Mouse (Mus musculus): ENCODE measurements around the gene Prdm13.

The Prdm13 gene

DNA sequence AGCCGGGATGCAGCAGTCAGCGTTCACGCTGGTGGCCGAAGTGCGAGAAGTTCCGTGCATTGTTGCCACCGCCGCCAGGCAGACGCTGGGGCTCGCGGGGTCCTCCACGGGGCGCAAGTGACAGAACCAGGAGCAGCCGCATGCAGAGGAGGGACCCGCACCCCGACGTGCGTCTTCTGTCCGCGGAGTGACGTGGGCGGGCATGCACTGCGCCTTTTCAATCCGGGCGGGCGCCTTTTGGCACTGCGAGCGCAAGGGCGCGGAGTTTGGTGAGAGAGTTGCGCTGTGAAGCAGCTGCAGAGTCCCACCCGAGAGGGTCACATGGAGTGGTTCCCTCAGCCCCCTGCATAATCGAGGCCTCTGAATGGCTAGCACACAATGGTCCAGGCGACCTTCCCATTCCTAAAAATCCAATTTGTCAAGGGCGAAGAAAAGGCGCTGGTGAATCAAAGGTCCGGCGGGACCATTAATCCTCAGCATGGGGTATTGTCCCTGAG, at the start of gene Prdm13:
TSS of gene Prdm13 (minus strand) at position 369 of the 497 bp plus-strand sequence.
- DNase-seq (ENCODE audit: low read depth, low spot score): no peak

DNA sequence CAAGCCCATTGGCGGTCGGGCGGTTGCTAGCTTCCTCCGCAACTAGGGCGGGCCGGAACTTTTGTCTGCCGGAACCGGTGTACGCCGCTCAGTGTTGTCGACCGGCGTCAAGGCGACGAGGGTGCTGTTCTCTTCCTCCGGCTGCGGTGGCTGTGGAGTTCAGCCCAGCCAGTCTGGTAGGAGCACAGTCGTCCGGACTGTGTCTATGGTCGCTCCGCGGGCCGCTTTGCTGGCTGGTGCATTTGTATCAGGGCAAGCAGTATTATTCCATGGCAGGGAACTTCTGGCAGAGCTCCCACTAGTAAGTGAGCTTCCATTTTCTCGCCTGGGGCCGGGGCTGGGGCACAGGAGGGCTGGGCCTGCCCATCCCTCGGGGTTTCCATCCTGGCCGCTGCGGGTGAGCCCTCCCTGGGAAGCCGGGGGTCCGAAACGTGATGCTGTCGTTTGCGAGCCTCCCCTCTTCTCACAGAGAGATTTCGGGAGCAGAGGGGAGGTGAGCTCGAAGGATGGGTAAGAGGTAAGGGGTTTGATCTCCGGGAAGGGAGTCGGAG, 41.9 kb upstream of the Prdm13 start, which contains the start of gene Ccnc:
TSS of gene Ccnc (plus strand) at position 87 of the 551 bp plus-strand sequence.
- peak; percentile 92 for DNase-seq (ENCODE audit: low read depth, low spot score)

DNA sequence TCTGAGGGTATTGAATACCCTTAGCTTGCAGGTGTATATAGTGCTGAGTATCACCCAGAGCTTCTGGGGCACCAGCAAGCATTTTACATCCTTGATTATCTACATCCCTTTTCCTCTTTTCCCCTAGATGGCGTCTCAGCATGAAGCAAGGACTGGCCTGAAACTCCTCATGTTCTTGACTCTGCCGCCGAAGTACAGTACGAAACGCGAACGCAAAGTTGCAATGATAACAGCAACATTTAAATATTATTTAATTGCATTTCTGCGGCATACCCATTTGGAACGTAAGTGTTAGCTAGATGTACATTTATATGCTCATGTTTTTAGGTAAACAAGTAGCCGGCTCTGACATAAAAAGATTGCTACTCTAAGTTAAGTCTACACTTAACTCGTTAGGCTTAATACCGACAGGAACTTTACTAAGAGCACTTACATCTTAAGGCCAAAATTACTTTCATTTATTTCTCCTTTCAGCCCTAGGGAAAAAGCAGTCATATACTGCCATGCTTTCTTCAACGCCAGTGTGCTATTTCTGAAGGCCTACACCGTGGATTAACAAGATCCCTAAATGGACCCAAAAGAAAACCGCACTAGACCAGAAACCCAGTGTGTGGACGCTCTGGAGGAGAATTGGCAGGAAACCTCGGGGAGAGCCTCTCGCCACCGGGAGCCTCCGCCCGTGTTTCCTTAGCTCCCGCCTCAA, 41.3 kb upstream of the Prdm13 start:
- peak; percentile 71 for DNase-seq (ENCODE audit: low read depth, low spot score)

DNA sequence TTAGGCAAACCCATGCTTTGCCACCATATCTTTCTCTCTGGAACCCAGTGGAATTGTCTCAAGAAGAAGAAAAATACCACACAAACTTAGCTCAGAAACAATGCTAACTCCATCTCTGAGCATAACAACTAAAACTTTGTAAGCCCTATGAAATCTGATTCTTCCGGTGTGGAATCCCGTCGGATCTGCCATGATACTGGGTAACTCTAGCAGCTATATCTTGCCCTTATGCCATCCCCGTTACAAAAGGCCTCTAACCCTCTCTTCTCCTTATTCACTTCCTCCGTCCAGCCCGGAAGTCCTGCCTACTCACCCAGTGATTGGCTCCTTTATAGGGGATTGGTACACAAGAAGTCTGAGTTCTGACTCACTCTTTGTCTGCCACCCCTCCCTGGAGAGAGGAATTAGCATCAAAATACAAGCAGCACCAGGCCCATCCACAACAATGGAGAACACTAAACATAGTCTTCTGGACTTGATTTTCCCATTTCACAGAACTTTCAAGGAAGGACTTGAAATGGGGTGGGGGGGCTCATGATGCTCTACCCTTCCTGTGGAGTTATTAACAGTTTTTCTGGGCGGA, 37.1 kb upstream of the Prdm13 start:
- no peak for DNase-seq (ENCODE audit: low read depth, low spot score)

DNA sequence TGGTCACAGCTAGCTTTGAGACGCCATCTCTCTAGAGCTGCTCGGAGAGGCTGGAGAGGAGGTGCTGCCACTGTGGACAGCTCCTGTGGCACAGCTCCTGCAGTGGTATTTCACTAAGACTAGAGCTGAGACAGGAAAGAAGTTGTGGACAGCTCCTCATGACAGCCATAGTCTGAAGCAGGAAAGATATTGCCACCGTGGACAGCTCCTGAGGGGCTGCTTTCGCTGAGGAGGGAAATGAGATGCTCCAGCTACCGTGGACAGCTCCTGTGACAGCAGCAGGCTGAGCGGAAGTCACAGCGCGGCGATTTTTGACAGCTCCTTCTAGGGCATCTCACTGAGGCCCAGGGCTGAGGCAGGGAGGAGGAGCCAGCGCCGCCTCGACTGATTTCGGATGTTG, 26.4 kb upstream of the Prdm13 start:
- DNase-seq (ENCODE audit: low read depth, low spot score): peak; percentile 67

- DNase-seq (ENCODE audit: low read depth, low spot score): no peak
Measured at GRCm38 (mm10) chr4:21705046-21705445, 19.3 kb upstream of the Prdm13 start.

DNA sequence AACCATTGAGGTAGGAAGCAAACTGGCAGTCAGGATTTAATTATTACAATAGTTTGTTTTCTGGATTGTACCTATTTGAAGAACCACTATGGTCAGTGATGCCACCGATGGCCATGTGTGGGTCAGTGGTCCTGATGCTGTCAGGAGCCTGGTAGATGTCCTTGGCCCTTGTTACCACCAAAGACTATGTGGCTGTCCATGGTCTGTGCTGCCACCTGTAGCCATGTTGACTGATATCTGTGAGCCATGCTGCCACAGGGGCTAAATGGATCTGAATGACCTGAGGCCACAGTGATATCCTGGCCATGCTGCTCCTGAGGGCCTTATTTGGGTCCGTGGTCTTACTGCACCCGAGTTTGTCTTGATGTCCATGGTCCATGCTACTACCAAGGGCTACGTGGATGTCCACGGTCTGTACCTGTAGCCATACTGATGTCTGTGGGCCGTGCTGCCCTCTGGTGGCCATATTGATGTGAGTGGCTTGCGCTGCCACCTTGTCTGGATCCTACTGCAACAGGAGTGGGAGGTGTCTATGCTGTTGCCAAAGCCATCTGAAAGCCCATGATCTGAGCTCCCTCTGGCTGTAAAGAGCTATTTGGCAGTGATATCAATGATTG, 10.0 kb upstream of the Prdm13 start:
- DNase-seq (ENCODE audit: low read depth, low spot score): peak; percentile 48

GRCm38 (mm10) chr4:21690221-21690620, 4.5 kb upstream of the Prdm13 start:
- DNase-seq (ENCODE audit: low read depth, low spot score): no peak

- DNase-seq (ENCODE audit: low read depth, low spot score): no peak
Measured at GRCm38 (mm10) chr4:21689492-21689941, 3.8 kb upstream of the Prdm13 start.

DNA sequence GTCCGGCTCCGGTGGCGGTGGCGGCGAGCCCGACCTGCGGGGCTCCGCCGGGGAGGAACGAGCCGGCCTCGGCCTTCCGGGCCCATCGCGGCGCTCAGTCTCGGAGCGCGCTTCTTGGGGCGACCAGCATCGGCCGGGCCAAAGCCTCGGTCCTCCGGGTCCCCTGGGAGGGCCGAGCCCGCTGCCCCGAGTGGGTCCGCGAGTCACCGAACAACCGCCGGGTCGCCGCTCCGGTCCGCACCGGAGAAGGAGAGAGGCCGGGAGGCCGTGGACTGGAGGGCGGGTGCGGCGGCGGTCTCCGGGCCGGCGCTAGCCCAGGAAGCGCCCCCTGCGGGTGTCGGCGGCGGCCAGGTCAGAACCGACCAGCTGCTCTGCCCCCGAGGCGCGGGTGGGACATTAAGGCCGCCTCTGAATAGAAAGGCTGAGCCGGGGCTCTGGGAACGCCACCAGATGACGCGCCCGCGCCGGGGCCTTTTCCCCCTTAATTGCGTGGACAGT, 3.0 kb upstream of the Prdm13 start:
- DNase-seq (ENCODE audit: low read depth, low spot score): no peak

DNA sequence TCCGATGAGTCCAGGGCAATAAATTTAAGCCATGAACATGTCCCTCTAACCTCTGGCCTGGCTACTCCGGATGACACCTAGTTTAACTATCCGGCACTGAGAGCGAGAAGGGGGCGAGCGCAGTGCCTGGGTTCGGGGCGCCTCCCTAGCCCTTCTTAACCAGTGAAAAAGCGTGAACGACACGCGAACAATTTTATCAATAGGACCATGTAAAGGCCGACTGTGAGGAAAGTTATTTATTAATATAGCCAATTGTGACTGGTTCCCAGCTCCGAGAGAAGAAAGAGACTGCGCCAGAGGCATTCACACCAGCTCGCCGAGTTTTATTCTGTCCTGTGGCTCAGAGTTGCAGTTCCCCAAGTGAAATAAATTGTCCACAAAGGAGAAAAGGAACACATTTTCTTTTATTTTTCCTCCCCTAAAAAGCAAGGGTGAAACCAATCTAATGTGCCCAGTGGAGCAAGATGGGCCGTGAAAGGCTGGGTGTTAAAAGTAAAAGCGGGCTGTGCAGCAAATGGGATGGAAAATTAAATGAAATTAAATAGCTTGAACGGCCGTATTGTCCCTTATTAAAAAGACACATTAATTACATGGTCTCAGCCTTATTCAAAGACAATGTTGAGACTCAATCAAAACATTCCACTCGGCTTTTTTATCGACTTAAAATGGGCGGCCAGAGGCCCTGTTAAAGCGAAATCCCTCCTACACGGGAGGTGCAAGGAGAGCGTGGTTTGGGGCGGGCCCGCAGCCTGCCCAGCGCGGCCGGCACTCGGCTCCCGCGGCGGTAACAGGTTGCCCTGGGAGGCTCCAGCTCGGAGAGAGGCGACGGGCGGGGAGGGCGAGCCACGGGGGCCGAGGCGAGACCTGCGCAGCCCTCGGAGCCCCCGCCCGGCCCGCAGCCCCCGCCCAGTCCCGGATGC, 2.3 kb upstream of the Prdm13 start:
- DNase-seq (ENCODE audit: low read depth, low spot score): no peak

DNA sequence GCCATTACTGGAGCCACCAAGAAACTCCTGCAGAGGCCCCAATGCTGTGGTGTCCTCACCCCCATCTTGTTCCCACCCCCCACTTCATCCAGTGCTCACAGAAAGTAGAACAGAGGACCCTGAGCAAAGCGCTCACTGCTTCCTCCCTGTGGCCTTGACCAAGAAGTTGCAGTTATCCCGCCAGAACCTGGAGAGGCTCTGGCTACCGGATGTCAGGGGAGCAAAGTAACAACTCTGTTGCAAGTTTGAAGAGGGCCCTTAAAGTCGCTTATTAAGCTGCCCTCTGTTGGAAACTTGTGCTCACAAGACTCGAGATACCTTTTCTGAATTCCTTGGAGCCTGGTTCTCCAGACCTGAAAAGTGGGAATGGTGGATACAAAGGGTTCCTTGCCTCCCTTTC, 1.2 kb upstream of the Prdm13 start:
- DNase-seq (ENCODE audit: low read depth, low spot score): no peak

- DNase-seq (ENCODE audit: low read depth, low spot score): no peak
Measured at GRCm38 (mm10) chr4:21686416-21686815, 653 bp upstream of the Prdm13 start.

GRCm38 (mm10) chr4:21684341-21684970, 1.3 kb downstream of the Prdm13 start:
- no peak for DNase-seq (ENCODE audit: low read depth, low spot score)

DNA sequence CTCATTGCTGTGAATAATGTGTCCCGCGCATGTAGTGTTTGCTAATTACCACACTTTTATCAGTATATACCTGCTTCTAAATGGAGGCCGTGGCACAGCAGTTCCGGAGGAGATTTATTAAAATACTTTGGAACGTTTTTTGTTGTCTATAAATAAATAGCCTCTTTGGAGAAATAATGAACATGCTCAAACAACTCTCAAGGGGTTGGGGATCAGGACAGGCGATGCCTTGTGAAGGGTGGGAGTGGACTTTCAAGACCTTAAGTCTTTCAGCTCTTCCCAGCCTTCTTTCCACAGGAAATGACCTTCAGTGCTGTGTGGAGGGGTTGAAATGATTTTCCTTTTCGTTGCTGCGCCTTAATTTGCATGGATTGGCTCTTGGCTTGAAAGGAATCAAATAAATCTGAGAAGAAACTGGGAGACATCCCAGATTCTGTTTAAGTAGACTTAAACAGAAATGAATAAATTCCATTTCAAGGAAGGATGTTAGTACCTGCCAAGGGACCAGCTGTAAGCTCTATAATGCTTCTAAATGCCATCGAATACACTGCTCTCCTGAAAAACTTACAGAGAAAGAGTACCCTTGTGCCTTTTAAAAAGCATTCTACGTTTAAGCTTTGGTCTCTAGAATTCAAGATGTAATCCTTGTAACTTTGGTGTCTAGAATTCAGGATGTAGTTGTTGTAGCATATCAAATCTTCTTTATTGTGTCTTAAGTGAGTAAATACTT, 3.2 kb downstream of the Prdm13 start:
- DNase-seq (ENCODE audit: low read depth, low spot score): no peak

DNA sequence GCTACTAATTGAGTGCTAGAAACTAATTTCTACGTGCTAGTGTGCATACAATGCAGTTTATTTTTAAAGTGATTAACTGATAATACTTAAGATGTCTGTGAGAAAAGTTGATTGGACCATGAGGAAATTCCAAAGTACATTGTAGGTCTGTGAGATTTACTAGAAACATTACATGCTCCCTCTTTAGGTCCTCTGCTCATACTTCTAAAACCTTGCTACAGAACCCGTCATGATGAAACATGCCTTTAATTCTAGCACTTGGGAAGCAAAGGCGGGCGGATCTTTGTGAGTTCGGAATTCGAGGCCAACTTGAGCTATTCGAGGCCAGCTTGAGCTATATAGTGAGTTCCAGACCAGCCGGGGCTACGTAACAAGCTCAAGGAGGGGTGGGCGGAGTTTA, 4.8 kb downstream of the Prdm13 start:
- no peak for DNase-seq (ENCODE audit: low read depth, low spot score)

DNA sequence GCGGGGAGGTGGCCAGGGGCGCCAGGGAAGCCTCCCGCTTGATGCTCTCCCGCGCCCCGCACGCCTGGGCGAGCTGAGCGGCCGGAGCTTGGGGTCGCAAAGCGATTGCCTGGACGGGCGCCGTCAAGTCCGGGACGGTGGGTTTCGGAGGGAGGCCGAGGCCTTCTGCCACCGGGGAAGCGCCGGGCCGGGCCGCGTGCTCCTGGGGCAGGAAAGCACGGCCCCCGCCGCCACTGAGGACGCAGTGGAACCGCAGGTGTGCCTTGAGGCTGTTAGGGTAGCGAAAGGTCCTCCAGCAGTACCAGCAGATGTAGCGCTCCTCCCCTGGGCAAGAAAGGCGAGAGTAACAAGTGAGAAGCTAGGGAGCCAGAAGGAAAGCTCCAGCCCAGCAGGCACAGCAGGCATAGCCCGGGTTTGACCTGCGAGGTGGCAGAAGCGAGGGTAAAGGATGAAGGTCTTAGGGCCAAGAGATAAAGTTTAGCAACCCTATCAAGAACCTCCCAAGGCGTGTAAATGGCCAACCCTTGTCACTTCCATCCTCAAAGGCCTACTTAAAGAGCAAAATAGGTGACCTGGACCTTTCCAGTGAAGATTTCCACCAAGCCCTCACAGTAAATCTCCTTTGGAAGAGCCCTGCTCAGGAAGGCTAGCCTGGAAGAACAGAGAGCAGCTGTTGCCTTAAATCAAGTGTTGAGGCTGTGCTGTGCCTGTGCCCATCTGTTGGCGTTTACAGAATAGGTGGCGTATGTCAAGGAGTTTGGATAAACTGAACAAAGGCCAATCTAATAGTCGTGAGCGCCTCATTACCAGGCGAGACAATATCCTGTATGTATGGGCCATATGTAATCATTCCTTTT, 5.9 kb downstream of the Prdm13 start:
- no peak for DNase-seq (ENCODE audit: low read depth, low spot score)

GRCm38 (mm10) chr4:21678975-21679623, 6.7 kb downstream of the Prdm13 start:
- DNase-seq (ENCODE audit: low read depth, low spot score): peak; percentile 17

Data from CD4-positive helper T cell, adult 2 months (primary cell).